Mouse (Mus musculus): ENCODE data around the gene Bcas3.
"Not testable (repeated sequence)": the region's sequence is repeated elsewhere in the genome, so short reads cannot be mapped to it uniquely, and the experiment has no call there.

Bcas3 gene

GRCm38 (mm10) chr11:85485197-85485940, 132.4 kb downstream of the Bcas3 start:
- DNase-seq = no peak

- no peak for DNase-seq
Measured at GRCm38 (mm10) chr11:85487501-85487900, 134.5 kb downstream of the Bcas3 start.

GRCm38 (mm10) chr11:85492231-85492630, 139.3 kb downstream of the Bcas3 start:
- peak; percentile 8 to 13 for DNase-seq

- no peak for DNase-seq
Measured at GRCm38 (mm10) chr11:85492666-85493065, 139.7 kb downstream of the Bcas3 start.

- no peak for DNase-seq
Measured at GRCm38 (mm10) chr11:85499561-85499960, 146.6 kb downstream of the Bcas3 start.

GRCm38 (mm10) chr11:85502031-85502430, 149.1 kb downstream of the Bcas3 start:
- no peak for DNase-seq

- DNase-seq = not testable (repeated sequence)
Measured at GRCm38 (mm10) chr11:85504812-85505211, 151.8 kb downstream of the Bcas3 start.

GRCm38 (mm10) chr11:85505811-85506210, 152.8 kb downstream of the Bcas3 start:
- no peak for DNase-seq

GRCm38 (mm10) chr11:85509334-85509733, 156.4 kb downstream of the Bcas3 start:
- no peak for DNase-seq

GRCm38 (mm10) chr11:85511270-85511904, 158.4 kb downstream of the Bcas3 start:
- no peak for DNase-seq

GRCm38 (mm10) chr11:85516724-85517123, 163.8 kb downstream of the Bcas3 start:
- DNase-seq = no peak

- peak; percentile 13 to 42 for DNase-seq
Measured at GRCm38 (mm10) chr11:85518025-85518756, 165.2 kb downstream of the Bcas3 start.

GRCm38 (mm10) chr11:85520236-85520635, 167.3 kb downstream of the Bcas3 start:
- no peak for DNase-seq

GRCm38 (mm10) chr11:85520996-85521395, 168.0 kb downstream of the Bcas3 start:
- no peak for DNase-seq

- peak in 1 of 2 experiments; percentile 14 for DNase-seq
Measured at GRCm38 (mm10) chr11:85523646-85524045, 170.7 kb downstream of the Bcas3 start.

- DNase-seq = peak; percentile 80 to 88
Measured at GRCm38 (mm10) chr11:85524186-85524585, 171.2 kb downstream of the Bcas3 start.

GRCm38 (mm10) chr11:85524841-85525500, 172.0 kb downstream of the Bcas3 start:
- peak; percentile 10 to 15 for DNase-seq

- no peak for DNase-seq
Measured at GRCm38 (mm10) chr11:85525501-85525885, 172.5 kb downstream of the Bcas3 start.

GRCm38 (mm10) chr11:85525979-85526775, 173.2 kb downstream of the Bcas3 start:
- no peak for DNase-seq

- no peak for DNase-seq
Measured at GRCm38 (mm10) chr11:85527261-85527660, 174.3 kb downstream of the Bcas3 start.

- no peak for DNase-seq
Measured at GRCm38 (mm10) chr11:85529531-85530285, 176.7 kb downstream of the Bcas3 start.

Measured in cerebellum, postnatal 25 days (tissue).